Mouse (Mus musculus) CD4-positive naive resting alpha-beta T cell, adult 57 days (primary cell): ENCODE data around the gene Galnt10. TPM values are rescaled to one million over a fixed set of nuclear protein-coding genes. Genes with fewer than 3 reads are reported as not detected.

Experiments used
- total RNA-seq: library from RNA; stranded (reverse); gene quantifications from one replicate; pipeline ENCODE4 v1.2.4, GENCODE M21; 2023

The Galnt10 gene
- total RNA-seq: 76.0 TPM

DNA sequence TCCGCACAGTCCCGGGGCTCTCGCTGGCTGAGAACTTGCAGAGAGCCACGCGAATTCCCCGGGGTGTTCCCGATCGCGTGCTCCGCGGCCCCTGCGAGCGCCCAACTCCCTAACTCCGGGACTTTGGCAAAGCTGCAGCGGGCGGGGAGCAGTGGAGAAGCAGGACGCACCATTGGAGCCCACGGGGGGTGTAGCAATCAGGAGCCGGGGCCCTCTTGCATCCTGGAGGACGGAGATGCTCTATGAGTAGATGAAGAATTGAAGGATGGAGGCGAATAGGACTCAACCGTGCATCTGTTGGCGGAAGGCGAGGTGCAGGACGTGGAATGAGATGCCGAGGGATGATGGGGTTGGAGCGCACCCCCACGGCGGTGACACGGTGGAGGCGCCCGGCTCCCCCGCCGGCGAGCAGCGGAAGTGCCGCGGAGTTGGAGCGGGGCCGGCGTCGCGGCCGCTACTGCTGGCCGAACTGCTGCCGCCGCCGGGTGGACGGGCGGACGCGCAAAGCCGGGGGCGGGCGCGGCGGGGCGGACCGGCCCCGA is at the start of gene Galnt10:
Gene Galnt10, plus strand, starts transcription at position 425 of the 542 bp plus-strand sequence.

DNA sequence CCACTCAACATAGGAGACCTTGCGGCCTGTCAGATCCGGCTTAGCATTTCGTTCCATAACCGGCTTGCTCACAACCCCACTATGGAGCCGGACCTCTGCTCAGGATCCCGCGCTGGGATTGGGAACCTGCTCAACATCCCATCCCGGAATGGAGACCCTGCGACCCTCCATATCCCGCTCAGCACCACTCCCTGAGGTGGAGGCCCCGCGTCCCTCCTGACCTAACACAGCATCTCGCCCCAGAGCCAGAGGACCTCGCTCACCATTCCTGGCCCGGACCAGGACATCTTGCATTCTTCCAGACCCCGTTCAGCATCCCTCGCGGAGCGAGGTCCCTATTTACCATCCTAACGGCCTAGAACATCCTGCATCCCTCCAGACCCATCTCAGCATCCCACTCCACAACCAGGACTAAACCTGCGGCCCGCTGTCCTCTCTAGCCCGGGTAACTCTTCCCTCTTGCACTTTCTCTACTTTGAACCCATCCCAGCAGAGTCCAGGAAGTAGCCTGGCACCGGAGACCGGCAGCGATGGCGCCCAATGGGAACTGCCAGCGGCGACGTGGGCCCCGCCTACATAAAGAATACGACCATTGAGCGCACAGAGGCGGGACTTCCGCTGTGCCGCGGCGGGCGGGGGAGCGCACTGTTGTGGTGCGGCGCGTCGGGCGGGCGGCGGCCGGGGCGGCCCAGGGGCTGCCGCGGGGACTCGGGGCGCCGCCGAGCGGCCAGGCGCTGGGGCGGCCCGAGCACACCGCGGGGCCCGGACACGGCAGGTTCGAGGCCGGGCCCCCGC is 155.9 kb downstream of the Galnt10 start, which contains the start of gene Sap30l:
Gene Sap30l, plus strand, starts transcription at position 667 of the 795 bp plus-strand sequence.

DNA sequence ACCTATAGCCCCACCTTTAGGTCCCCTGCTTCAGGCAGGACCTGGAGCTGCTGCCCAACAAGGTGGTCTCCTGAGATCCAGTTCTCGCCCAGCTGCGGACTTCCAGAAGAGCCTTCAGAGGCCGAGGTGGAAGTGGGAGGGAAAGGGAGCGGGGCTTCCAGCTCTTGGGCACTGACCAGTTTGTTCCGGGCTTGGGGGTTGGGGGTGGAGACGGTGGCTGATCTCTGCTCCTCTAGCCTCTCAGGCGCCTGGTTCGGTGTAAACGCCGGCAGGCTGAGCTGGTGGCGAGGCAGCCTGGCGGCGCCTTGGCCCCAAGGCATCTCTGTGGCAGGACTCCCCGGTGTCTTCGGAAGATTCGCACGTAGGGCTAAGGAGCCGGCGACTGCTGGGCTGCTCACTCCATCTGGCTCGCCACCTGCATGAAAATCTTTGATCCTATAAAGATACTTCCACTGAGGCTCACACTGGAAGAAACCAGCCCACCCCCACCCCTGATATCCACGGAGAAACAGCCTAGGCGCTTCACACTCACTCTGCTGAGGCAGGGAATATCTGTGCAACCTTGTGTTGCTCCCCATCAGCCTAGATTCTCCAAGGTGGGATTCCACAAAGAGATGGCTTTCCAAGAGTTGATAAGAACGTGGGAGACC is 187.4 kb downstream of the Galnt10 start, which contains the start of gene Hand1:
Gene Hand1, minus strand, starts transcription at position 267 of the 650 bp plus-strand sequence.

Other genes starting within 250 kb of the Galnt10 start
- 54.7 TPM for gene Fam114a2, start 126.8 kb upstream of the Galnt10 start, total RNA-seq
- gene Mfap3, start 126.8 kb upstream of the Galnt10 start, total RNA-seq: 22.8 TPM
- 31.1 TPM for gene Sap30l, start 156.2 kb downstream of the Galnt10 start, total RNA-seq
- not detected for gene Hand1, start 187.4 kb downstream of the Galnt10 start, total RNA-seq